Mouse (Mus musculus) large intestine, adult 2 months (tissue): ENCODE data around the gene Syt9. TPM values are rescaled to one million over a fixed set of nuclear protein-coding genes. Genes with fewer than 3 reads are reported as not detected.

Experiments used
- DNase-seq: peaks from one replicate; pipeline ENCODE4 v3.0.0-alpha.2; 2012; ENCODE audit warnings: low read depth, low spot score
- WGBS: fragments of 180-500 bp; shearing (Covaris S2); methylation state at CpG from one replicate; pipeline ENCODE4 v1.1.7; 2018; 5-methylcytosine and 5-hydroxymethylcytosine counted together
- polyA plus RNA-seq: library from polyadenylated mRNA; depleted of rRNA; stranded (reverse); fragments of >200 nt; gene quantifications from 2 replicates; pipeline ENCODE4 v1.2.3, GENCODE M21; 2012; rRNA removed

The Syt9 gene
- polyA plus RNA-seq, 1 experiment: 0.78 TPM

DNA sequence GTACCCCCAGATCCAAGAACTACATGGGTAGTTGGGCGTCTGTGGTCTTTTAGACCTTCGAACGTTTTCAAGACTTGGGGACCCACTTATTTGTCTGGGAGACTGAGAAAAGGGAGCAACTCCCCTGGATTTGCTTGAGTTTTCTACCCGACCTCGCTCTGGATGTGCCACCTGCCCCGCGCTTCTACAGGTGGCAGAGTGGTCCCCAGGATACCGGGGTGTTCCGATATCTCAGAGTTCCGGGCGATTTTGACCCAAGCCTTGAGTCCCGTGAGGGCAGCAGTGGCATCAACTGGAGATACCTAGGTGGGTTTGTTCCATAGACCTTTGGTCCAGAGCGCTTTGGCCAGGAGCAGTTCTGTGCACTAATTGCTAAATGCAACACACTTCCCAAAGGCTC, 224.9 kb downstream of the Syt9 start:
- DNase-seq: no peak
- 16% methylated on average over 13 of the region's 13 CpGs for WGBS

DNA sequence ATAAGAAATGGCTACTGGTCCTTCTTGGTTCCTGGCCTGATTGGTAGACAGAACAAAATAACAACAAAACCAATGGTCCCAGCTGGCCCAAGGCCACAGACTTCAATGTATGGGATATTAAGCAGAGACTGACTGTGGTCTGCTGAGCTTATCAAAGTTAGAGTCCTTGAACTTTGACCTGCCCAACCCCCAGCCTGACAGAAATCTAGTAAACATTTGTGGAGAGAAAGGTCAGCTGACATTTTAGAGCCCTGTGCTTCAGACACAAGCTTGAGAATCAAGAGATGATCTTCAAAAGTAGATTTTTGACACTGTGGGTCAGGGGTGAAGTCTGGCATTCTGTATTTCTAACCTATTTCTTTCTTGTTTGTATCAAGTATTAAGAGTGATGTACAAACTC, 226.2 kb downstream of the Syt9 start:
- no peak for DNase-seq

DNA sequence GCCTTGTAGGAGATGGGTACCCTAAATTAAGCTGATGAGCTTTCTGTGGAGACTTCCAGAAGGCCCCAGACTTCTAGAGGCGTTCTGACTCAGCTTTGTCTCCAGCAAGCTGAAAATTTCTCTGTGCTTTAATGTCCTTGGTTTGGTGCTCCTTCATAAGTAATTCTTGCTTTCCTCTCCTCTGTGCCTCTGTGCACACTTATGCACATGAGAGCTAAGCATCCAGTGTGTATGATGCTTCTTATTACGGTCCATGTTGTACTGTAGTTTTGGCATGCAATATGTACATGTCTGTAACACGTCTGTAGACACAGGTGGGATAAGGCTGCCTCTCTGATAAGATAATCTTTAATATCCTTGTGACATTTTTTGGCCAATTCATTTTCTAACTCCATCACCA, 227.4 kb downstream of the Syt9 start:
- WGBS: 76% methylated on average over 3 of the region's 3 CpGs
- DNase-seq: no peak

Other genes starting within 250 kb of the Syt9 start
- not detected in 2 replicates for gene Olfr715, start 239.6 kb upstream of the Syt9 start, polyA plus RNA-seq
- not detected in 2 replicates for gene Olfr716, start 232.4 kb upstream of the Syt9 start, polyA plus RNA-seq
- gene Nlrp14, start 203.7 kb upstream of the Syt9 start, polyA plus RNA-seq: not detected in 2 replicates
- gene Rbmxl2, start 161.3 kb upstream of the Syt9 start, polyA plus RNA-seq: not detected in 2 replicates
- gene Olfml1, start 196.7 kb downstream of the Syt9 start, polyA plus RNA-seq: 2.1 and 2.3 TPM in 2 replicates
- 10.2 and 15.0 TPM in 2 replicates for gene Ppfibp2, start 224.5 kb downstream of the Syt9 start, polyA plus RNA-seq